Mouse (Mus musculus): ENCODE results near the gene Runx1.

Gene Runx1

GRCm38 (mm10) chr16:92825908-92826650 lies at the start of gene Runx1:
TSS of gene Runx1 (minus strand) at chr16:92826149.
- DNase-seq (ENCODE audit: low read depth): peak; percentile 72

GRCm38 (mm10) chr16:92874015-92874414 lies 48.1 kb upstream of the Runx1 start:
- no peak for DNase-seq (ENCODE audit: low read depth)

- DNase-seq (ENCODE audit: low read depth): no peak
Measured at GRCm38 (mm10) chr16:92871728-92872127, 45.8 kb upstream of the Runx1 start.

DNA sequence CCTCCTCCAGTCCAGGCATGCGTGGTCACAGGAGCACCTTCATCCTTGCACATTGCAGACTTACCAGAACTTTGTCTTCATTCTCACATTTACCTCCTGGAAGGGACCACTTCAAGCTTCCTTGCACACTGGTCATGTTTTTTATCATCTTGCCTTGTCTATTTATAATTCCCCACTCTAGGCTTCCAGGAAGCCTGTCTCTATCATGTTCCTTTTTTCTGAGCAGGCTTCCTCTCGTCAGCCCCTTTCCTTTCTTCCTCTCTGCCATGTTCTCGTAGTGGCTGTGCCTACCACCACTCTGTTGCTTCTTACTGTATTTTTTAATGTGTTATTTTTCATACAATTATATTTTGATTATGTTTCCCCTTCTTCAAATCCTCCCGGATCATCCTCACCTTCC lies 42.6 kb upstream of the Runx1 start:
- DNase-seq (ENCODE audit: low read depth): no peak

DNA sequence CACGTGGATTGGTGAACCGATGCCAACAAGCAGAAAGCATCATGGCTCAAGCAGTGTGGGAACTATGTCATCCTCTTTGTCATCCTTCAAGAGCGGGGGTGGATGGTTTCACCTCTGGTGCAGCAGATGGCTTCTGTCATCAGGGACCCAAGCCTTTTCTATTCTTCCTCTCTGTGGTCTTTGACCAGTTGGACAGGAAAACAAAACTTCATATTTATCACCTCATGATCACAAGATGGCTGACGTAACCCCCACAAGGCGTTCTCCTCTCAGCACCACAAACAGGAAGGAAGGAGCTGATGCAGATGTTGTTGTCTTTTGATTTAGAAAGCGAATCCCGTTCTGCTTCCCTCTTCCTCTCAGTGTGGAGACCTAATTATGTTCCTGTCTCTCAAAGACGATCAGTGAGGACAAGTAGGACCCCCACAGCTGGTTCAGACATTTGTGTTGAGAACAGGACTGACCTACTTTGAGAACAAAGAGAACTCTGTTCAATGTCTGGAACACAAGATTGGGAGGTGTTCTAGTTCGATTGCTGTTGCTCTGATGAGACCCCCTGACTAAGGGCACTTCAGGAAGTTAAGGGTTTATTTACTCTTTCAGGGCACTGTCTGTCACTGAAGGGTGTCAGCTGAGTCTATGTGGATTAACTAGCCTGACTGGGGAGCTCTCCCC lies 41.4 kb upstream of the Runx1 start:
- DNase-seq (ENCODE audit: low read depth): no peak

GRCm38 (mm10) chr16:92865314-92865713 lies 39.4 kb upstream of the Runx1 start:
- no peak for DNase-seq (ENCODE audit: low read depth)

DNA sequence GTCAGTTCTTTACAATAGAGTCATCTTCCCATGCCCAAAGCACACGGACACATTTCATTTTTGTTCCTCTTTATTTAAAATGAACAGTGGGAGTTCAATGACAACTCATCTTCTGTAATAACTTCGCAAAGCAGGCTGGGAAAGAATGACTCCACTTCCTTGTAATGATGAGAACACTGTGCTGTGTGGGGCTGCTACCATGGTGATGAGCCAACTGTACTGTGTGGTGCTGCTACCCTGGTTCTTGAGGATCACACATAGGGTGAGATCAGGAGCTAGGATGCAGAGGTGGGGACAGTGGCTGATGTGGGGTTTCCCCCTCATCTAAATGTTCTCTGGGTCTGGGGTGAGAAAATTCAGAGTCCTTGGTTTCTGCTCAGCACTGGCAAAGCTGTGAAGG lies 38.2 kb upstream of the Runx1 start:
- DNase-seq (ENCODE audit: low read depth): no peak

DNA sequence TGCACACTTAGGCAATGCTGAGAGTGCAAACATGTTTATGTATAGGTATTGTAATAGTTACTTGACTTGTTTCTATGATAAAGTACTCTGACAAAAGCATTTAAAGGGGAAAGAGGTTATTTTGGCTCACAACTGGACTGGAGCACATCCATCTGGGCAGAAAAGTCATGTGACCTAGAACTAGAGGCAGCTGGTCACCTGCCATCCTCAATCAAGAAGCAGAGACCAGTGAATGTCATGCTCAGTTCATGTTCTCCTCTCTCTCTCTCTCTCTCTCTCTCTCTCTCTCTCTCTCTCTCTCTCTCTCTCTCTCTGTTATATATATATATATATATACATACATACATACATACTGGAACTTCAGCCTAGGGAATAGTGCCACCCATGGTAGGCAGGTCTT lies 37.2 kb upstream of the Runx1 start:
- no peak for DNase-seq (ENCODE audit: low read depth)

DNA sequence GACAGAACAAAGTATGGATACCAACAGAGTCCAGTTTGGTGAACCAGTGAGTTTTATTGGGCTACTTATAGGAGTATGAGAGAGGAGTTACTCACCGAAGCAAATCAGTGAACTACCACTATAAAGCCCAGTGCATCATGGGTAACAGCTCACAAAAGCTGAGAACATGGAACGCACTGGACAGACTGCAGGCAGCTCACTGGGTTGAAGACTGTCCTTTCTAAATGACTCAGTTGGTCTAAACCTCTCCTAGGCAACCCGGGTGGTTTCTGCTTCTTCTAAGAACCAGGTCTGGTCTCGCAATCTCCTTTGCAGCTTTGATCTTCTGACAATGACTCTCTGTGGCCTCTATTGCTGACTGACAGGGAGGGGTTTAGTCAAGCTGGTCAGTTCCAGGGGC lies 36.5 kb upstream of the Runx1 start:
- DNase-seq (ENCODE audit: low read depth): no peak

DNA sequence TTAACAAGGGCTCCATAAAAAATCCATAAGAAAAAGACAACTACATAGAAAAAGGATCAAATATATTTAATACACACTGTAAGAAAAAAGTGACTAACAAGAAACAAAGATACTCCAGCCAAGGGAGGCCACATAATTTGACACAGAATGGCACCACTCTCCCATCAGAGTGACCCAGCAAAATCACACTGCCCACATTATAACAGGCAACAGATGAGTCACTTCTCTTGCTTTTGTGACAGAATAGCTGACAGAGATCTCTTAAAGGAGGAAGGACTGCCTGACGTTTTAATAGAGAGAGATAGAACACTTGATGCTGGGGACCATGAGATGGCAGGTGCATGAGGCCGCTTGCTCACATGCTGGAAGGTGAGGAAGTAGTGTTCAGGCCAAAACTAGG lies 35.6 kb upstream of the Runx1 start:
- DNase-seq (ENCODE audit: low read depth): no peak

DNA sequence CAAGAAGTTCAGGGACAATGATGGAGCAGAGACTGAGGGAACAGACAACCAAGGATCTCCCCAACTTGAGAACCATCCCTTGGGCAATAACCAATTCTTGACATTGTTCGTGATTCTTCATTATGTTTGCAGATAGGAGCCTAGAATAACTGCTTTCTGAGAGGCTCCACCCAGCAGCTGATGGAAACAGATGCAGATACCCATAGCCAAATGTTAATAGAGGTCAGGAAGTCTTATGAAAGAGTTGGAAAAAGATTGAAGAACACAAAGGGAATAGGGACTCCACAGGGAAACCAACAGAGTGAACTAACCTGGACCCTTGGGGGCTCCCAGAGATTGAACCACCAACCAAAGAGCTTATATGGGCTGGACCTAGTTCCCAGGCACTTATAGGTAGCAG lies 34.7 kb upstream of the Runx1 start:
- no peak for DNase-seq (ENCODE audit: low read depth)

DNA sequence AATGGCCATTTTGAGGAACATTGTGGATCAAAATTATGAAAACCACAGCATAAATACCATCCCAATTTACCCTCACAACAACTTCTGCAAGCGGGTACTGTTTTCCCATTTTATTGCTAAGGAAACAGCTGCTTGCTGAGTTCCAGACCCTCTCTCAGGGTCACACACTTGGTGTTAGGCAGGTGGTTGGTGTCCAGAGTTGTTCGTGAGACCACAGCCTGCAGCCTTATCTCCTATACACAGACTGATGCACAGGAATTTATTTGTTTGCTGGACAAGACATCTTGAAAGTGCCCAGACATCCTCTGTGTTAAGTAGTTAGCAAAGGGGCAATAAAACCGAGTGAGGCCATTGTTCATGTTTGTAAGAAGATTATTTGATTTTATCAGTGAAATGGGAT lies 30.8 kb upstream of the Runx1 start:
- no peak for DNase-seq (ENCODE audit: low read depth)

DNA sequence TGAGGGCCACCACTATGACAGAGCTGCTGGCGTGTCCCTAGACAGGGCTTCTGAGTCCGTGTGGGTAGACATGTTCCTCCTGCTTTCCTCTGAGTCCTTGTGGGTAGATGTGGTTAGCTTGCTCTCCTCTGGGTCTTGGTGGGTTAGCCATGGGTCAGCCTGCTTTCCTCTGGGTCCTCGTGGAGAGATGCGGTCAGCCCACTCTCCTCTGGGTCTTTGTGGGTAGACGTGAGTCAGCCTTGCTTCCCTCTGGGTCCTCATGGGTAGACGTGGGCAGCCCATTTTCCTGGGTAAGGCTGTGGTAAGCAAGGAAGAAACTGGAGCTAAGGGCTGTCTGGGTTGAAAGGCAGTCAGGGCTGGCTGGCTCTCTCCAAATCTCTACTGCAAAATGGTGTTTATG lies 26.3 kb upstream of the Runx1 start:
- no peak for DNase-seq (ENCODE audit: low read depth)

DNA sequence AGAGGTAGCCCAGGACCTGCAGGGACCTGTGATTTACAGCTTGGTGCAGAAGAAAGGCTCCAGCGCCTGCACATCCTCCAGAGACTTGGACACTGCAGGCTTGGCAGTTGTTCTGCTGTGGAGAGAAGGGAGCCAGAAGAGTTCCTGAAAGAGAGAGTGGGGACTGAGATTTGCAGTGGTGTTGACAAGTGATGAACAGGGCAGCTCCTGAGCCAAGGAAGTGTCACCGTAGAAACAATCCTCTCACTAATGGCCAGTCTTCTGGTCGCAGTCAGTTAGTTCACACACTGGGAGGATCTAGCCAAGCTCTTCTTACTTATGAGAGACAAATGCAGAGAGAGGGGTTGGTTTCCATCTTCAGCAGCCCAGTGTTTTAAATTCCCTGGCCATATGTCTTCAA lies 24.5 kb upstream of the Runx1 start:
- no peak for DNase-seq (ENCODE audit: low read depth)

GRCm38 (mm10) chr16:92847762-92848300 lies 21.9 kb upstream of the Runx1 start:
- no peak for DNase-seq (ENCODE audit: low read depth)

- no peak for DNase-seq (ENCODE audit: low read depth)
Measured at GRCm38 (mm10) chr16:92845244-92846225, 19.6 kb upstream of the Runx1 start.

DNA sequence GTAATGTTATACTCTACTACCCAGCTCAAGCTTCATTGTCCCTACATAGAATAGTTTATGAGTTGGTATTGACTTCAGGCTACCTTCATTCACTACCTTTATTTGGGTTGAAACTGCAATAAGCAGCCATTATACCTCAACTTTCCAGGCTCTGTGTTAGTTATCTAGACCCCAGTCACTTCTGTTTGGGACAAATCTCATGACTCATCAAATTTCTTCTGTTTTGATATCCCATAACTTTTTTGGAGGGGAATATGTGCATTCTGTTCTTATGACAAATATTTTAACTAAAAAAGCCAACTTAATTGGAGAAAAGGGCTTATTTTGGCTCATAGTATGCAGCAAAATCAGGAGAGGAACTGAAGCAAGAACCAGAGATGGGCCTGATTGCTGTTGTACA lies 12.8 kb upstream of the Runx1 start:
- DNase-seq (ENCODE audit: low read depth): no peak

GRCm38 (mm10) chr16:92831341-92831740 lies 5.4 kb upstream of the Runx1 start:
- DNase-seq (ENCODE audit: low read depth): no peak

- DNase-seq (ENCODE audit: low read depth): no peak
Measured at GRCm38 (mm10) chr16:92830479-92830878, 4.5 kb upstream of the Runx1 start.

- no peak for DNase-seq (ENCODE audit: low read depth)
Measured at GRCm38 (mm10) chr16:92828308-92828862, 2.4 kb upstream of the Runx1 start.

- no peak for DNase-seq (ENCODE audit: low read depth)
Measured at GRCm38 (mm10) chr16:92827663-92828307, 1.8 kb upstream of the Runx1 start.

- DNase-seq (ENCODE audit: low read depth): no peak
Measured at GRCm38 (mm10) chr16:92826683-92827082, 734 bp upstream of the Runx1 start.
